Mouse (Mus musculus) hindbrain, embryonic 15.5 days (tissue): ENCODE measurements at regions not wholly inside any gene's neighbourhood (a gene's known extent, or its start where the extent isn't known, plus 50 kb on each side); places are given as distances from the start of the nearest gene placed in this dataset.
"Not testable (repeated sequence)": the region's sequence is repeated elsewhere in the genome, so short reads cannot be mapped to it uniquely, and the experiment has no call there.

ENCODE experiments used
- ATAC-seq: fragments of 200-750 bp; cut with Nextera tagmentation; 2 replicates; pipeline ENCODE4 v1.8.0; 2017; ENCODE audit warnings: low read depth, moderate number of reproducible peaks, moderate TSS enrichment; ENCODE audit not compliant: low FRiP score
- H3K27ac ChIP-seq: fragments of 300-500 bp; sonication (generic); replicated peaks from 2 replicates; pipeline ENCODE4 v1.5.1; 2015; ENCODE audit warnings: mild to moderate bottlenecking, inconsistent platforms
- H3K27me3 ChIP-seq: fragments of 300-500 bp; sonication (generic); 2 replicates; pipeline ENCODE4 v1.6.1; 2015; ENCODE audit warnings: control low read depth, inconsistent platforms
- H3K36me3 ChIP-seq: fragments of 300-500 bp; sonication (generic); 2 replicates; pipeline ENCODE4 v1.6.1; 2015; ENCODE audit warnings: control low read depth, inconsistent platforms
- H3K4me1 ChIP-seq: fragments of 300-500 bp; sonication (generic); replicated peaks from 2 replicates; pipeline ENCODE4 v1.6.1; 2015; ENCODE audit warnings: control low read depth, inconsistent platforms
- H3K4me2 ChIP-seq: fragments of 300-500 bp; sonication (generic); 2 replicates; pipeline ENCODE4 v1.6.1; 2015; ENCODE audit warnings: moderate library complexity, mild to moderate bottlenecking, inconsistent platforms
- H3K4me3 ChIP-seq: fragments of 300-500 bp; sonication (generic); 2 replicates; pipeline ENCODE4 v1.5.1; 2015; ENCODE audit warnings: mild to moderate bottlenecking, inconsistent platforms
- H3K9ac ChIP-seq: fragments of 300-500 bp; sonication (generic); 2 replicates; pipeline ENCODE4 v1.6.1; 2015; ENCODE audit warnings: inconsistent platforms
- H3K9me3 ChIP-seq: fragments of 300-500 bp; sonication (generic); 2 replicates; pipeline ENCODE4 v1.6.1; 2016; ENCODE audit warnings: control low read depth, inconsistent platforms
- WGBS: fragments of 180-500 bp; shearing (Covaris S2); methylation state at CpG from one replicate; pipeline ENCODE4 v1.1.7; 2015; 5-methylcytosine and 5-hydroxymethylcytosine counted together

- Histone ChIP-seq H3K27me3 (no peaks in the 10 kb centered on the region), H3K4me2 (no peak overlapping the region), H3K9ac (no peak overlapping the region), H3K4me1 (no peaks in the 10 kb centered on the region), H3K27ac (no peak overlapping the region), H3K4me3 (no peak overlapping the region), H3K9me3 (no peaks in the 10 kb centered on the region), H3K36me3 (no peaks in the 10 kb centered on the region)
- WGBS: 61% methylated on average over 5 of the region's 5 CpGs
- ATAC-seq: no peak
Observed at GRCm38 (mm10) chr7:137957354-137957753, 440.2 kb downstream of the Tcerg1l start.

- H3K9ac ChIP-seq: no peak overlapping the region
- no peak overlapping the region for H3K27ac ChIP-seq
- WGBS: 69% methylated on average over 5 of the region's 5 CpGs
- H3K36me3 ChIP-seq: no peaks in the 10 kb centered on the region
- H3K4me1 ChIP-seq: no peaks in the 10 kb centered on the region
- no peaks in the 10 kb centered on the region for H3K9me3 ChIP-seq
- ATAC-seq: no peak
- H3K4me3 ChIP-seq: no peak overlapping the region
- H3K27me3 ChIP-seq: no peaks in the 10 kb centered on the region
- H3K4me2 ChIP-seq: no peak overlapping the region
Observed at GRCm38 (mm10) chr7:137957848-137958247, 439.7 kb downstream of the Tcerg1l start.

- 39% methylated on average over 3 of the region's 3 CpGs for WGBS
- no peaks in the 10 kb centered on the region for H3K9me3 ChIP-seq
Observed at GRCm38 (mm10) chr7:137963470-137964095, 433.9 kb downstream of the Tcerg1l start.

GRCm38 (mm10) chr7:137974705-137975104, 422.8 kb downstream of the Tcerg1l start:
- no peak overlapping the region for H3K9ac ChIP-seq
- no peaks in the 10 kb centered on the region for H3K9me3 ChIP-seq
- 96% methylated on average over 5 of the region's 5 CpGs for WGBS
- H3K27me3 ChIP-seq: no peaks in the 10 kb centered on the region
- no peak overlapping the region for H3K4me2 ChIP-seq
- ATAC-seq: no peak
- H3K4me3 ChIP-seq: no peak overlapping the region
- no peak overlapping the region for H3K27ac ChIP-seq
- no peaks in the 10 kb centered on the region for H3K4me1 ChIP-seq
- H3K36me3 ChIP-seq: no peaks in the 10 kb centered on the region

More at GRCm38 (mm10) chr7:137963470-137964095, 433.9 kb downstream of the Tcerg1l start:
- no peak overlapping the region for H3K4me3 ChIP-seq
- no peaks in the 10 kb centered on the region for H3K36me3 ChIP-seq
- H3K27me3 ChIP-seq: no peaks in the 10 kb centered on the region
- H3K4me1 ChIP-seq: no peaks in the 10 kb centered on the region; the same call in 1 of the 2 replicates
- ATAC-seq: no peak
- H3K4me2 ChIP-seq: no peak overlapping the region
- no peak overlapping the region for H3K9ac ChIP-seq
- no peak overlapping the region for H3K27ac ChIP-seq

- Histone ChIP-seq H3K4me3 (no peak overlapping the region), H3K9me3 (no peaks in the 10 kb centered on the region), H3K4me2 (no peak overlapping the region), H3K4me1 (no peaks in the 10 kb centered on the region), H3K27me3 (no peaks in the 10 kb centered on the region), H3K36me3 (no peaks in the 10 kb centered on the region), H3K27ac (no peak overlapping the region), H3K9ac (no peak overlapping the region)
- no peak for ATAC-seq
- 80% methylated on average over 1 of the region's 1 CpGs for WGBS
Observed at GRCm38 (mm10) chr7:137977527-137977926, 420.0 kb downstream of the Tcerg1l start.

- Histone ChIP-seq H3K36me3 (no peaks in the 10 kb centered on the region), H3K4me3 (no peak overlapping the region), H3K9me3 (no peaks in the 10 kb centered on the region), H3K9ac (no peak overlapping the region), H3K27me3 (no peaks in the 10 kb centered on the region), H3K27ac (no peak overlapping the region), H3K4me1 (no peaks in the 10 kb centered on the region), H3K4me2 (no peak overlapping the region)
- WGBS: 90% methylated on average over 4 of the region's 4 CpGs
- ATAC-seq: no peak
Observed at GRCm38 (mm10) chr7:137979361-137979760, 418.2 kb downstream of the Tcerg1l start.

- Histone ChIP-seq H3K36me3 (no peaks in the 10 kb centered on the region), H3K27me3 (no peaks in the 10 kb centered on the region), H3K4me3 (no peak overlapping the region), H3K9me3 (no peaks in the 10 kb centered on the region), H3K4me2 (no peak overlapping the region), H3K4me1 (peaks cover 22% of the 10 kb centered on the region), H3K27ac (no peak overlapping the region), H3K9ac (no peak overlapping the region)
- 18% methylated on average over 3 of the region's 3 CpGs for WGBS
- ATAC-seq: no peak
Observed at GRCm38 (mm10) chr7:138005806-138006205, 391.7 kb downstream of the Tcerg1l start.

GRCm38 (mm10) chr7:138006971-138007370, 390.6 kb downstream of the Tcerg1l start:
- no peak overlapping the region for H3K9ac ChIP-seq
- H3K4me2 ChIP-seq: no peak overlapping the region
- no peak for ATAC-seq
- H3K4me1 ChIP-seq: peaks cover 22% of the 10 kb centered on the region
- H3K4me3 ChIP-seq: no peak overlapping the region
- no peaks in the 10 kb centered on the region for H3K27me3 ChIP-seq
- H3K36me3 ChIP-seq: no peaks in the 10 kb centered on the region
- WGBS: 44% methylated on average over 3 of the region's 3 CpGs
- no peak overlapping the region for H3K27ac ChIP-seq
- no peaks in the 10 kb centered on the region for H3K9me3 ChIP-seq

GRCm38 (mm10) chr7:138008601-138009000, 388.9 kb downstream of the Tcerg1l start:
- WGBS: 22% methylated on average over 3 of the region's 3 CpGs
- no peak overlapping the region for H3K4me2 ChIP-seq
- H3K9ac ChIP-seq: no peak overlapping the region
- no peak overlapping the region for H3K4me3 ChIP-seq
- H3K9me3 ChIP-seq: no peaks in the 10 kb centered on the region
- ATAC-seq: no peak
- H3K4me1 ChIP-seq: peaks cover 22% of the 10 kb centered on the region
- no peaks in the 10 kb centered on the region for H3K36me3 ChIP-seq
- no peak overlapping the region for H3K27ac ChIP-seq
- H3K27me3 ChIP-seq: no peaks in the 10 kb centered on the region

- H3K4me1 ChIP-seq, H3K9me3 ChIP-seq, H3K36me3 ChIP-seq, H3K4me2 ChIP-seq, H3K4me3 ChIP-seq, H3K27me3 ChIP-seq, ATAC-seq, H3K27ac ChIP-seq, H3K9ac ChIP-seq: not testable (repeated sequence)
- 91% methylated on average over 1 of the region's 1 CpGs for WGBS
Observed at GRCm38 (mm10) chr7:138024021-138024420, 373.5 kb downstream of the Tcerg1l start.

- no peak for ATAC-seq
Observed at GRCm38 (mm10) chr7:138051696-138052095, 345.8 kb downstream of the Tcerg1l start.

GRCm38 (mm10) chr7:138054756-138055155, 342.8 kb downstream of the Tcerg1l start:
- Histone ChIP-seq H3K27me3 (no peaks in the 10 kb centered on the region), H3K9me3 (no peaks in the 10 kb centered on the region), H3K4me3 (no peak overlapping the region), H3K27ac (no peak overlapping the region), H3K4me2 (no peak overlapping the region), H3K4me1 (0 out of 2 replicates have a peak, but pooled peaks cover 3% of the 10 kb centered on the region), H3K9ac (no peak overlapping the region), H3K36me3 (no peaks in the 10 kb centered on the region)
- ATAC-seq: no peak
- 70% methylated on average over 8 of the region's 8 CpGs for WGBS

More at GRCm38 (mm10) chr7:138051696-138052095, 345.8 kb downstream of the Tcerg1l start:
- Histone ChIP-seq H3K9ac (no peak overlapping the region), H3K4me2 (no peak overlapping the region), H3K36me3 (no peaks in the 10 kb centered on the region), H3K27me3 (no peaks in the 10 kb centered on the region), H3K9me3 (no peaks in the 10 kb centered on the region), H3K27ac (no peak overlapping the region), H3K4me1 (0 out of 2 replicates have a peak, but pooled peaks cover 3% of the 10 kb centered on the region), H3K4me3 (no peak overlapping the region)
- 65% methylated on average over 2 of the region's 2 CpGs for WGBS

GRCm38 (mm10) chr7:138061116-138061515, 336.4 kb downstream of the Tcerg1l start:
- Histone ChIP-seq H3K4me1 (peaks cover 7% of the 10 kb centered on the region; the same call in 1 of the 2 replicates), H3K36me3 (no peaks in the 10 kb centered on the region), H3K9me3 (no peaks in the 10 kb centered on the region), H3K4me3 (no peak overlapping the region), H3K27ac (no peak overlapping the region), H3K27me3 (no peaks in the 10 kb centered on the region), H3K4me2 (no peak overlapping the region), H3K9ac (no peak overlapping the region)
- ATAC-seq: no peak
- WGBS: 6% methylated on average over 7 of the region's 7 CpGs
